Mouse (Mus musculus) ES-Bruce4 (cell line): ENCODE data around the gene Fasl. TPM values are rescaled to one million over a fixed set of nuclear protein-coding genes. Genes with fewer than 3 reads are reported as not detected.

Experiments
- H3K27ac ChIP-seq: 2 replicates; pipeline ENCODE4 v1.5.1; 2012; ENCODE audit warnings: low read length, inconsistent platforms; ENCODE audit not compliant: insufficient read depth
- H3K27me3 ChIP-seq: 2 replicates; pipeline ENCODE4 v1.6.1; 2012; ENCODE audit warnings: mild to moderate bottlenecking, low read length, inconsistent platforms; ENCODE audit not compliant: control insufficient read depth, poor library complexity, insufficient read depth, severe bottlenecking
- H3K36me3 ChIP-seq: 2 replicates; pipeline ENCODE4 v1.6.1; 2012; ENCODE audit warnings: inconsistent platforms, mild to moderate bottlenecking, low read length, moderate library complexity; ENCODE audit not compliant: control insufficient read depth, poor library complexity, insufficient read depth, severe bottlenecking
- H3K4me1 ChIP-seq: one replicate; pipeline ENCODE4 v1.8.1; 2011; ENCODE audit warnings: low read length; ENCODE audit not compliant: control insufficient read depth, insufficient read depth
- H3K4me3 ChIP-seq: 2 replicates; pipeline ENCODE4 v1.5.1; 2011; ENCODE audit warnings: low read depth, mild to moderate bottlenecking, low read length
- H3K9ac ChIP-seq: 2 replicates; pipeline ENCODE4 v1.6.1; 2012; ENCODE audit warnings: low read depth, mild to moderate bottlenecking, inconsistent platforms; ENCODE audit not compliant: poor library complexity, severe bottlenecking
- H3K9me3 ChIP-seq: replicated peaks from 2 replicates; pipeline ENCODE4 v1.6.1; 2012; ENCODE audit warnings: mild to moderate bottlenecking, low read length, inconsistent platforms; ENCODE audit not compliant: control insufficient read depth, poor library complexity, insufficient read depth, severe bottlenecking
- CTCF ChIP-seq: IDR thresholded peaks from one replicate; pipeline ENCODE4 v1.8.1; 2011; ENCODE audit warnings: low read depth, low read length
- EP300 ChIP-seq: IDR thresholded peaks from 2 replicates; pipeline ENCODE4 v1.6.1; 2011; ENCODE audit warnings: low read depth, low read length; ENCODE audit not compliant: insufficient read depth
- POLR2A ChIP-seq: IDR thresholded peaks from one replicate; pipeline ENCODE4 v1.8.1; 2011; ENCODE audit warnings: low read length; ENCODE audit not compliant: insufficient read depth
- polyA plus RNA-seq: library from polyadenylated mRNA; stranded (reverse); fragments of >200 nt; gene quantifications from 2 replicates; pipeline ENCODE4 v1.2.4, GENCODE M21; 2011; ENCODE audit warnings: low read depth; ENCODE audit not compliant: missing spikeins, insufficient read depth, insufficient read length

Gene Fasl
- polyA plus RNA-seq, 1 experiment: not detected

DNA sequence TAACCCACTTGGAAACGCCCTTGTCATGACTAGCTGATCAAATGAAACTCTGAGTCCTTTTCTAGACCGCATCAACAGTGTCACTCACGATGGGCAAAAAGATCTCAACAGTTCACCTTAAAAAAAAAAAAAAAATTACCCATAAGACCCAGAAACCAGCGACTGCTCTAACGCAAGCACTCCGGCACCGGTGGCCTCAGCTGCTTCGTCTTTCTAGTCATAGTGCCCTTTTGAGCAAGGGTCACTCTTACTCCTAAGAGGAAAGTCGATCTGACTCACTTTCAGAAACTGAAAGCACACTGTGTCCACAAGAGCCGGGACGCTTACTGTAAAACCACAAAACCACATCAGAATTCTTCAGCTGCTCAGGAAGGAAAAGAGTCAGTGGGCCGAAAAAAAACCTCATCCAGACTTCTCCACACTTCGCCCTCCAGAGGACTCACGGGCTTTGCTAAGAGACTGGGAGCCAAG is 53.5 kb downstream of the Fasl start:
- Histone ChIP-seq H3K36me3 (no peaks in the 10 kb centered on the region), H3K4me1 (no peaks in the 10 kb centered on the region), H3K4me3 (no peak overlapping the region), H3K27me3 (no peaks in the 10 kb centered on the region), H3K9ac (no peak overlapping the region), H3K27ac (no peak overlapping the region), H3K9me3 (no peaks in the 10 kb centered on the region; the same call in 1 of the 2 replicates)
- TF ChIP-seq CTCF (no peak), EP300 (no peak), POLR2A (no peak)

DNA sequence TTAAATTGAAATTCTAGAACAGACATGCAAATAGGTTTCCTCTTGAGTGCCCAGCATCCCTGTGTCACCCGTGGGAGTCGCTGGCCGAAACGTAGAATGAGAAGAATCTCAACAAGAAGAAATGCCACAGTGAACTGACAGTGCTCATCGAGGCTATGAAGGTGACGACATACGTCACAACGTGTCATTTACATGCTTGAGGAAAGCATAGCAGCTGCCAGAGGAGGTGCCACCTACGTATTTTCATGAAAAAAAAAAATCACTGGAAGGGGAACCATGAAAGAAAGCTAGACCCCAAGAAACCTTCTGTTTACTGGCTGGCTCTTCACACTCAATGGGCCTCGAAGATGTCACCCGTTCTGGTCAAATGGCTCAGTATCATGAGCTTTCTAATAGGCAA is 54.0 kb downstream of the Fasl start:
- no peak for TF ChIP-seq CTCF
- no peak for TF ChIP-seq POLR2A
- no peak for TF ChIP-seq EP300
- H3K9me3 ChIP-seq: no peaks in the 10 kb centered on the region; the same call in 1 of the 2 replicates
- H3K9ac ChIP-seq: no peak overlapping the region
- no peaks in the 10 kb centered on the region for H3K36me3 ChIP-seq
- H3K4me1 ChIP-seq: no peaks in the 10 kb centered on the region
- no peak overlapping the region for H3K4me3 ChIP-seq
- H3K27ac ChIP-seq: no peak overlapping the region
- H3K27me3 ChIP-seq: no peaks in the 10 kb centered on the region

Other genes with a start within 250 kb of the Fasl start
- gene Suco, start 88.2 kb upstream of the Fasl start, polyA plus RNA-seq: 45.8 and 52.0 TPM in 2 replicates
- 9.2 and 10.8 TPM in 2 replicates for gene Pigc, start 180.7 kb upstream of the Fasl start, polyA plus RNA-seq
- gene 4930558K02Rik, start 191.1 kb upstream of the Fasl start, polyA plus RNA-seq: not detected in 2 replicates